9 mouse cellular contexts compared by ENCODE assay signal in genomic region chr13:60069196-60069595, GRCm38 (mm10).
DNase-seq lines count a peak whose midpoint lies in the region; ATAC-seq and TF ChIP-seq lines count a peak whose summit lies in the region.
"Had no signal": no experiment of that assay in that cellular context is flagged by ENCODE, and none has a peak within 500 bp of the region (broad histone marks: within the 10 kb centered on the region; RNA-seq: fewer than 3 reads in every experiment).

No protein-coding gene starts in this region.

- no peak overlapping the region for H3K9ac ChIP-seq in heart, embryonic 15.5 days
- no peak overlapping the region for H3K9ac ChIP-seq in intestine, postnatal 0 days (ENCODE audit: low read depth, low read length)

- H3K4me3 ChIP-seq in heart, embryonic 15.5 days = no peak overlapping the region
- no peak overlapping the region for H3K4me3 ChIP-seq in intestine, postnatal 0 days (ENCODE audit: low read depth, low read length)

- DNase-seq in heart, postnatal 25 days (ENCODE audit: low spot score) = no peak
- DNase-seq in urinary bladder, postnatal 14 days (ENCODE audit: low spot score) = peak; percentile 53
- DNase-seq in urinary bladder, postnatal 25 days (ENCODE audit: low spot score) = no peak
- DNase-seq in frontal cortex, postnatal 25 days (ENCODE audit: low spot score in 2 of 2) = no peak
- DNase-seq in left cerebral cortex, postnatal 14 days (ENCODE audit: low spot score in 2 of 2) = no peak
- no peak for DNase-seq in urinary bladder, adult 2 months (ENCODE audit: low spot score)

- H3K9me3 ChIP-seq in heart, embryonic 15.5 days (replicated peaks) = no peaks in the 10 kb centered on the region
- no peaks in the 10 kb centered on the region for H3K9me3 ChIP-seq in intestine, postnatal 0 days (ENCODE audit: control insufficient read depth)

- intact Hi-C loops in heart, postnatal 25 days (cut with DNase I) = no loop called here
- intact Hi-C loops in left cerebral cortex, postnatal 14 days (cut with DNase I) = no loop called here

- H3K27me3 ChIP-seq in heart, embryonic 15.5 days = no peaks in the 10 kb centered on the region
- H3K27me3 ChIP-seq in intestine, postnatal 0 days (replicated peaks; ENCODE audit: control insufficient read depth, insufficient read depth, low read length) = no peaks in the 10 kb centered on the region

- no peak overlapping the region; the same call in 1 of the 2 replicates for H3K27ac ChIP-seq in heart, embryonic 15.5 days
- no peak overlapping the region for H3K27ac ChIP-seq in intestine, postnatal 0 days (ENCODE audit: low read depth, low read length)

- WGBS in heart, embryonic 15.5 days = 31% methylated on average over 9 of the region's 9 CpGs
- WGBS in intestine, postnatal 0 days = 45% methylated on average over 9 of the region's 9 CpGs

- ATAC-seq in heart, embryonic 15.5 days (replicated peaks; ENCODE audit: insufficient number of reproducible peaks, insufficient read depth, low FRiP score, low read depth) = no peak
- ATAC-seq in intestine, postnatal 0 days = no peak
- ATAC-seq: midbrain, embryonic 16.5 days had no signal

- H3K4me1 ChIP-seq in heart, embryonic 15.5 days (replicated peaks) = peaks cover 8% of the 10 kb centered on the region; the same call in 1 of the 2 replicates
- H3K4me1 ChIP-seq in intestine, postnatal 0 days (replicated peaks; ENCODE audit: control insufficient read depth, insufficient read depth, low read length) = no peaks in the 10 kb centered on the region

- H3K4me2 ChIP-seq in heart, embryonic 15.5 days = 0 out of 2 replicates have a peak overlapping the region, but pooled peaks have one; percentile 12
- no peak overlapping the region for H3K4me2 ChIP-seq in intestine, postnatal 0 days (replicated peaks; ENCODE audit: low read depth)

- no peaks in the 10 kb centered on the region for H3K36me3 ChIP-seq in heart, embryonic 15.5 days
- no peaks in the 10 kb centered on the region for H3K36me3 ChIP-seq in intestine, postnatal 0 days (ENCODE audit: control insufficient read depth, insufficient read depth)

- peak; percentile 51 for TF ChIP-seq CTCF in intestine, postnatal 0 days (IDR thresholded peaks at IDR 0.05; ENCODE audit: low read depth)
